Mouse (Mus musculus): ENCODE measurements at regions not wholly inside any gene's neighbourhood (a gene's known extent, or its start where the extent isn't known, plus 50 kb on each side); places are given as distances from the start of the nearest gene placed in this dataset.
A peak's percentile ranks its signal among the peaks of the same experiment; 100 is the strongest.

- TF ChIP-seq POLR2A (IDR thresholded peaks at IDR 0.05; ENCODE audit: insufficient read depth, low read depth, low read length) = no peak
- no peak for TF ChIP-seq CTCF (IDR thresholded peaks at IDR 0.05; ENCODE audit: insufficient read depth, low read depth, low read length)
- H3K4me3 ChIP-seq (ENCODE audit: insufficient read depth, low read depth, low read length) = no peak overlapping the region
- no peak overlapping the region for H3K27ac ChIP-seq (ENCODE audit: insufficient read depth, low read depth, low read length)
- 93% methylated on average over 3 of the region's 3 CpGs for WGBS
- no peaks in the 10 kb centered on the region for H3K4me1 ChIP-seq (ENCODE audit: control insufficient read depth, insufficient read depth, low read length)
These were observed 152.9 kb upstream of the Cxcl12 start for GRCm38 (mm10) chr6:117015461-117015860.

- WGBS = 89% methylated on average over 10 of the region's 10 CpGs
- no peak overlapping the region for H3K27ac ChIP-seq (ENCODE audit: insufficient read depth, low read depth, low read length)
- no peak for TF ChIP-seq POLR2A (IDR thresholded peaks at IDR 0.05; ENCODE audit: insufficient read depth, low read depth, low read length)
- TF ChIP-seq CTCF (IDR thresholded peaks at IDR 0.05; ENCODE audit: insufficient read depth, low read depth, low read length) = no peak
- no peak overlapping the region for H3K4me3 ChIP-seq (ENCODE audit: insufficient read depth, low read depth, low read length)
- no peaks in the 10 kb centered on the region for H3K4me1 ChIP-seq (ENCODE audit: control insufficient read depth, insufficient read depth, low read length)
These were observed 146.5 kb upstream of the Cxcl12 start for GRCm38 (mm10) chr6:117021851-117022250.

GRCm38 (mm10) chr6:117032042-117032746, 136.1 kb upstream of the Cxcl12 start:
- Histone ChIP-seq H3K27ac (ENCODE audit: insufficient read depth, low read depth, low read length) (no peak overlapping the region), H3K4me1 (ENCODE audit: control insufficient read depth, insufficient read depth, low read length) (no peaks in the 10 kb centered on the region), H3K4me3 (ENCODE audit: insufficient read depth, low read depth, low read length) (no peak overlapping the region)
- 77% methylated on average over 8 of the region's 8 CpGs for WGBS
- no peak for TF ChIP-seq CTCF (IDR thresholded peaks at IDR 0.05; ENCODE audit: insufficient read depth, low read depth, low read length)
- no peak for TF ChIP-seq POLR2A (IDR thresholded peaks at IDR 0.05; ENCODE audit: insufficient read depth, low read depth, low read length)

GRCm38 (mm10) chr6:117043744-117044143, 124.6 kb upstream of the Cxcl12 start:
- WGBS = 83% methylated on average over 2 of the region's 2 CpGs
- TF ChIP-seq CTCF (IDR thresholded peaks at IDR 0.05; ENCODE audit: insufficient read depth, low read depth, low read length) (no peak), POLR2A (IDR thresholded peaks at IDR 0.05; ENCODE audit: insufficient read depth, low read depth, low read length) (no peak)
- Histone ChIP-seq H3K4me3 (ENCODE audit: insufficient read depth, low read depth, low read length) (no peak overlapping the region), H3K4me1 (ENCODE audit: control insufficient read depth, insufficient read depth, low read length) (no peaks in the 10 kb centered on the region), H3K27ac (ENCODE audit: insufficient read depth, low read depth, low read length) (no peak overlapping the region)

- H3K4me1 ChIP-seq (ENCODE audit: control insufficient read depth, insufficient read depth, low read length) = peaks cover 5% of the 10 kb centered on the region
- WGBS = 32% methylated on average over 14 of the region's 14 CpGs
- no peak for TF ChIP-seq POLR2A (IDR thresholded peaks at IDR 0.05; ENCODE audit: insufficient read depth, low read depth, low read length)
- TF ChIP-seq CTCF (IDR thresholded peaks at IDR 0.05; ENCODE audit: insufficient read depth, low read depth, low read length) = no peak
These were observed 118.8 kb upstream of the Cxcl12 start for GRCm38 (mm10) chr6:117049459-117050010.

GRCm38 (mm10) chr6:117060688-117061087, 107.6 kb upstream of the Cxcl12 start:
- Histone ChIP-seq H3K4me1 (ENCODE audit: control insufficient read depth, insufficient read depth, low read length) (no peaks in the 10 kb centered on the region), H3K4me3 (ENCODE audit: insufficient read depth, low read depth, low read length) (no peak overlapping the region), H3K27ac (ENCODE audit: insufficient read depth, low read depth, low read length) (no peak overlapping the region)
- 85% methylated on average over 3 of the region's 3 CpGs for WGBS
- TF ChIP-seq CTCF (IDR thresholded peaks at IDR 0.05; ENCODE audit: insufficient read depth, low read depth, low read length) = no peak
- no peak for TF ChIP-seq POLR2A (IDR thresholded peaks at IDR 0.05; ENCODE audit: insufficient read depth, low read depth, low read length)

More at GRCm38 (mm10) chr6:117049459-117050010, 118.8 kb upstream of the Cxcl12 start:
- Histone ChIP-seq H3K27ac (ENCODE audit: insufficient read depth, low read depth, low read length) (no peak overlapping the region), H3K4me3 (ENCODE audit: insufficient read depth, low read depth, low read length) (no peak overlapping the region)

GRCm38 (mm10) chr6:117067541-117068305, 100.6 kb upstream of the Cxcl12 start:
- Histone ChIP-seq H3K4me1 (ENCODE audit: control insufficient read depth, insufficient read depth, low read length) (peaks cover 5% of the 10 kb centered on the region), H3K27ac (ENCODE audit: insufficient read depth, low read depth, low read length) (no peak overlapping the region), H3K4me3 (ENCODE audit: insufficient read depth, low read depth, low read length) (no peak overlapping the region)
- no peak for TF ChIP-seq POLR2A (IDR thresholded peaks at IDR 0.05; ENCODE audit: insufficient read depth, low read depth, low read length)
- TF ChIP-seq CTCF (IDR thresholded peaks at IDR 0.05; ENCODE audit: insufficient read depth, low read depth, low read length) = no peak
- WGBS = 72% methylated on average over 9 of the region's 9 CpGs

- H3K4me1 ChIP-seq (ENCODE audit: control insufficient read depth, insufficient read depth, low read length) = peaks cover 5% of the 10 kb centered on the region
- no peak for TF ChIP-seq POLR2A (IDR thresholded peaks at IDR 0.05; ENCODE audit: insufficient read depth, low read depth, low read length)
- no peak for TF ChIP-seq CTCF (IDR thresholded peaks at IDR 0.05; ENCODE audit: insufficient read depth, low read depth, low read length)
- H3K27ac ChIP-seq (ENCODE audit: insufficient read depth, low read depth, low read length) = peak overlapping the region; percentile 67
- WGBS = 55% methylated on average over 6 of the region's 6 CpGs
- no peak overlapping the region for H3K4me3 ChIP-seq (ENCODE audit: insufficient read depth, low read depth, low read length)
These were observed 97.0 kb upstream of the Cxcl12 start for GRCm38 (mm10) chr6:117071311-117071710.

GRCm38 (mm10) chr6:117071857-117072256, 96.5 kb upstream of the Cxcl12 start:
- Histone ChIP-seq H3K4me3 (ENCODE audit: insufficient read depth, low read depth, low read length) (no peak overlapping the region), H3K27ac (ENCODE audit: insufficient read depth, low read depth, low read length) (peak overlapping the region; percentile 58; the same call in 1 of the 2 replicates), H3K4me1 (ENCODE audit: control insufficient read depth, insufficient read depth, low read length) (peaks cover 5% of the 10 kb centered on the region)
- TF ChIP-seq POLR2A (IDR thresholded peaks at IDR 0.05; ENCODE audit: insufficient read depth, low read depth, low read length) (no peak), CTCF (IDR thresholded peaks at IDR 0.05; ENCODE audit: insufficient read depth, low read depth, low read length) (no peak)
- 48% methylated on average over 8 of the region's 8 CpGs for WGBS

Measured in olfactory bulb, adult 2 months (tissue).